In the genomic region with DNA sequence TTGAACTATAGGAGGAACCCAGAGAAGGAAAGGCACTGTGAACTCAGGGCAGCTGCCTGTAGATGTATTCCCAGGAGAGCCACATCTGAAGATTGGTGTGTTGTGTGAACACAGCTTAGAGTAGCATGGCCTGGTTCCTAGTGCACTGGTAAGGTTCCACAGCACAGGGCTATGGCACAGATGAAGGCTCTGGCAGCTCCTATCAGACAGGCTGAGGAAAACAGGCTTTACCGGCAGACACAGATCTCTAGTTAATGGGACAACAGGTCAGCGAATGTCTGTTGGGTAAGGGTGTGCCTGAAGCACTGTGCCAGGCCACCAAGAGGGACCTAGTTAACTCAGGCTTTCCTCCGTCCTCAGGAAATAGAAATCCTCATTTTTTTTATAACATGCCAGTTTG, we compare ENCODE assay signal across 30 mouse cellular contexts. TPM values are rescaled to one million over a fixed set of nuclear protein-coding genes. Genes with fewer than 3 reads are reported as not detected.
DNase-seq lines count a peak whose midpoint lies in the region; ATAC-seq and TF ChIP-seq lines count a peak whose summit lies in the region.
"Had no signal": no experiment of that assay in that cellular context is flagged by ENCODE, and none has a peak within 500 bp of the region (broad histone marks: within the 10 kb centered on the region; RNA-seq: fewer than 3 reads in every experiment).

No protein-coding gene starts in this region.

- peak overlapping the region; percentile 63; the same call in 1 of the 2 replicates for H3K27ac ChIP-seq in embryonic facial prominence, embryonic 12.5 days
- no peak overlapping the region for H3K27ac ChIP-seq in embryonic facial prominence, embryonic 10.5 days (replicated peaks)
- H3K27ac ChIP-seq in liver, adult 2 months (replicated peaks; ENCODE audit: insufficient read depth, low read depth, low read length): no peak overlapping the region
- H3K27ac ChIP-seq in liver, postnatal 0 days (ENCODE audit: low read depth): no peak overlapping the region
- H3K27ac ChIP-seq in stomach, embryonic 15.5 days: 0 out of 2 replicates have a peak overlapping the region, but pooled peaks have one; percentile 70
- H3K27ac ChIP-seq: hindbrain, postnatal 0 days; intestine, embryonic 15.5 days; kidney, postnatal 0 days; liver, embryonic 12.5 days; neural tube, embryonic 13.5 days had no signal

- ATAC-seq in embryonic facial prominence, embryonic 12.5 days (ENCODE audit: insufficient number of reproducible peaks, insufficient read depth, low FRiP score, low TSS enrichment): no peak
- ATAC-seq in liver, postnatal 0 days: no peak
- no peak for ATAC-seq in stomach, embryonic 15.5 days (ENCODE audit: insufficient read depth, low FRiP score, low read depth)
- ATAC-seq in granulocyte monocyte progenitor cell, adult 5-6 weeks (replicated peaks; ENCODE audit: poor library complexity, severe bottlenecking): no peak
- ATAC-seq: liver, embryonic 12.5 days; Patski had no signal

- H3K79me2 ChIP-seq in liver, adult 2 months (ENCODE audit: control insufficient read depth, insufficient read depth, low read length): no peaks in the 10 kb centered on the region

- H3K4me3 ChIP-seq in embryonic facial prominence, embryonic 12.5 days: no peak overlapping the region
- H3K4me3 ChIP-seq in embryonic facial prominence, embryonic 10.5 days: no peak overlapping the region
- no peak overlapping the region for H3K4me3 ChIP-seq in liver, adult 2 months (ENCODE audit: insufficient read depth, low read depth, low read length)
- no peak overlapping the region for H3K4me3 ChIP-seq in liver, postnatal 0 days (ENCODE audit: low read depth, low read length)
- no peak overlapping the region for H3K4me3 ChIP-seq in stomach, embryonic 15.5 days (replicated peaks)
- H3K4me3 ChIP-seq: hindbrain, embryonic 12.5 days; liver, embryonic 12.5 days; megakaryocyte, embryonic 14.5 days; neural tube, embryonic 13.5 days had no signal

- no peak for DNase-seq in embryonic facial prominence, embryonic 10.5 days (ENCODE audit: low spot score)
- DNase-seq in liver, adult 2 months (ENCODE audit: extremely low read depth, low read depth, low spot score): peak; percentile 25
- no peak for DNase-seq in liver, postnatal 0 days
- peak; percentile 8 for DNase-seq in MN1 (ENCODE audit: low spot score)
- DNase-seq in kidney, adult 9 months: no peak
- DNase-seq: adrenal gland, postnatal 14 days; cerebellum, adult 11 months; cerebellum, adult 9-10 months; embryo, embryonic 11 days; gastrocnemius, postnatal 10 days; heart, postnatal 36 days; kidney, adult 2 months; layer of hippocampus, postnatal 36 days; left cerebral cortex, postnatal 4 days; lung, adult 18-20 months; lung, postnatal 4 days; thymus, postnatal 14 days had no signal

- peaks cover 18% of the 10 kb centered on the region for H3K4me1 ChIP-seq in embryonic facial prominence, embryonic 12.5 days
- H3K4me1 ChIP-seq in embryonic facial prominence, embryonic 10.5 days: peaks cover 23% of the 10 kb centered on the region
- peaks cover 2% of the 10 kb centered on the region; the same call in 1 of the 2 replicates for H3K4me1 ChIP-seq in liver, adult 2 months (ENCODE audit: control insufficient read depth, insufficient read depth, low read length)
- H3K4me1 ChIP-seq in liver, postnatal 0 days (ENCODE audit: insufficient read depth): peaks cover 7% of the 10 kb centered on the region
- peaks cover 10% of the 10 kb centered on the region for H3K4me1 ChIP-seq in stomach, embryonic 15.5 days

- no peak overlapping the region for H3K4me2 ChIP-seq in embryonic facial prominence, embryonic 12.5 days (replicated peaks)
- H3K4me2 ChIP-seq in liver, postnatal 0 days (ENCODE audit: low read depth, low read length): no peak overlapping the region
- no peak overlapping the region; the same call in 1 of the 2 replicates for H3K4me2 ChIP-seq in stomach, embryonic 15.5 days

- 87% methylated on average over 3 of the region's 3 CpGs for WGBS in embryonic facial prominence, embryonic 12.5 days
- WGBS in embryonic facial prominence, embryonic 10.5 days: 86% methylated on average over 3 of the region's 3 CpGs
- 80% methylated on average over 3 of the region's 3 CpGs for WGBS in liver, adult 2 months
- 76% methylated on average over 3 of the region's 3 CpGs for WGBS in liver, postnatal 0 days (ENCODE audit: insufficient replicate concordance)
- WGBS in stomach, embryonic 15.5 days: 77% methylated on average over 3 of the region's 3 CpGs

- TF ChIP-seq CTCF in liver, adult 2 months (IDR thresholded peaks at IDR 0.05; ENCODE audit: low read depth, low read length): no peak
- no peak for TF ChIP-seq CTCF in liver, postnatal 0 days (IDR thresholded peaks at IDR 0.05; ENCODE audit: low read depth)

- TF ChIP-seq POLR2A in liver, adult 2 months (IDR thresholded peaks at IDR 0.05; ENCODE audit: extremely low read depth, insufficient read depth, low read length): no peak

- no peaks in the 10 kb centered on the region for H3K9me3 ChIP-seq in embryonic facial prominence, embryonic 12.5 days
- no peaks in the 10 kb centered on the region for H3K9me3 ChIP-seq in embryonic facial prominence, embryonic 10.5 days
- H3K9me3 ChIP-seq in liver, postnatal 0 days (ENCODE audit: low read length): no peaks in the 10 kb centered on the region
- no peaks in the 10 kb centered on the region for H3K9me3 ChIP-seq in stomach, embryonic 15.5 days
- H3K9me3 ChIP-seq: heart, embryonic 10.5 days; hindbrain, embryonic 12.5 days; intestine, embryonic 15.5 days; liver, embryonic 12.5 days; neural tube, embryonic 13.5 days had no signal

- H3K27me3 ChIP-seq in embryonic facial prominence, embryonic 12.5 days: no peaks in the 10 kb centered on the region
- H3K27me3 ChIP-seq in embryonic facial prominence, embryonic 10.5 days (replicated peaks; ENCODE audit: low read depth, poor library complexity, severe bottlenecking): 0 out of 2 replicates have a peak, but pooled peaks cover 7% of the 10 kb centered on the region
- H3K27me3 ChIP-seq in liver, adult 2 months (ENCODE audit: control insufficient read depth, insufficient read depth, low read length): no peaks in the 10 kb centered on the region
- no peaks in the 10 kb centered on the region for H3K27me3 ChIP-seq in liver, postnatal 0 days (ENCODE audit: insufficient read depth, low read length)
- H3K27me3 ChIP-seq in stomach, embryonic 15.5 days (replicated peaks): no peaks in the 10 kb centered on the region
- H3K27me3 ChIP-seq: CH12.LX; hindbrain, embryonic 12.5 days; intestine, embryonic 15.5 days; liver, embryonic 12.5 days; neural tube, embryonic 13.5 days; Patski had no signal

- H3K9ac ChIP-seq in embryonic facial prominence, embryonic 12.5 days: no peak overlapping the region
- H3K9ac ChIP-seq in liver, adult 2 months (ENCODE audit: low read depth, low read length): no peak overlapping the region
- no peak overlapping the region for H3K9ac ChIP-seq in liver, postnatal 0 days (replicated peaks)
- H3K9ac ChIP-seq in stomach, embryonic 15.5 days: no peak overlapping the region
- H3K9ac ChIP-seq: hindbrain, embryonic 12.5 days; intestine, embryonic 15.5 days; liver, embryonic 12.5 days had no signal

- H3K36me3 ChIP-seq in embryonic facial prominence, embryonic 12.5 days: no peaks in the 10 kb centered on the region
- no peaks in the 10 kb centered on the region for H3K36me3 ChIP-seq in embryonic facial prominence, embryonic 10.5 days (replicated peaks)
- H3K36me3 ChIP-seq in liver, adult 2 months (ENCODE audit: control insufficient read depth, insufficient read depth, low read length): no peaks in the 10 kb centered on the region
- H3K36me3 ChIP-seq in liver, postnatal 0 days (replicated peaks; ENCODE audit: insufficient read depth, low read length): no peaks in the 10 kb centered on the region
- no peaks in the 10 kb centered on the region for H3K36me3 ChIP-seq in stomach, embryonic 15.5 days
- H3K36me3 ChIP-seq: heart, embryonic 10.5 days; hindbrain, embryonic 12.5 days; intestine, embryonic 15.5 days; liver, embryonic 12.5 days; neural tube, embryonic 13.5 days had no signal

- no peak for TF ChIP-seq EP300 in liver, postnatal 0 days (IDR thresholded peaks at IDR 0.05; ENCODE audit: low read depth)

RNA-seq across cellular contexts. Expression of gene Mab21l3, which starts 11.8 kb away (rescaled TPM):
- 1.4 and 1.6 TPM in 2 replicates for polyA plus RNA-seq in embryonic facial prominence, embryonic 12.5 days (2016; fragmentation: Nextera tagmentation; extraction: Ambion mirVana)
- polyA plus RNA-seq in embryonic facial prominence, embryonic 10.5 days (2016; fragmentation: Nextera tagmentation; extraction: Ambion mirVana): 0.67 and 0.85 TPM in 2 replicates
- total RNA-seq in liver, adult 2 months (2014; rRNA removed): under 0.01 and 0.09 TPM in 2 replicates
- polyA plus RNA-seq in liver, adult 2 months (2012; rRNA removed): 0.07 TPM in 1 of 2 replicates, not detected in the other
- not detected in 2 replicates for polyA plus RNA-seq in liver, postnatal 0 days (2015; fragmentation: Nextera tagmentation; extraction: Ambion mirVana)
- polyA plus RNA-seq in stomach, embryonic 15.5 days (2015; fragmentation: Nextera tagmentation; extraction: Ambion mirVana): 4.1 and 5.8 TPM in 2 replicates
- total RNA-seq in granulocyte monocyte progenitor cell, adult 5-6 weeks (2014; fragmentation: Nextera tagmentation): not detected in 2 replicates
- total RNA-seq in granulocyte monocyte progenitor cell, adult 5-6 weeks (2017): 0.05 TPM in 1 of 2 replicates, not detected in the other
- total RNA-seq: heart, postnatal 36 days had no signal

Comparison
In these comparisons a context has a peak if more than half of its experiments do, and no peak if none do; other contexts are left out.
1. H3K27ac ChIP-seq: peak in embryonic facial prominence, embryonic 12.5 days (single experiment) and stomach, embryonic 15.5 days (single experiment); none in embryonic facial prominence, embryonic 10.5 days (single experiment), liver, adult 2 months (single experiment) and liver, postnatal 0 days (single experiment).
2. DNase-seq: peak in liver, adult 2 months (single experiment) and MN1 (single experiment); none in embryonic facial prominence, embryonic 10.5 days (single experiment), liver, postnatal 0 days (single experiment) and kidney, adult 9 months (single experiment).